Mouse (Mus musculus) stomach, embryonic 16.5 days (tissue): Measurements from ENCODE around the gene H2afz. TPM values are rescaled to one million over a fixed set of nuclear protein-coding genes. Genes with fewer than 3 reads are reported as not detected.
"Not testable (repeated sequence)": the region's sequence is repeated elsewhere in the genome, so short reads cannot be mapped to it uniquely, and the experiment has no call there.

Source experiments
- ATAC-seq: fragments of 200-750 bp; cut with Nextera tagmentation; 2 replicates; pipeline ENCODE4 v1.8.0; 2017; ENCODE audit warnings: moderate number of reproducible peaks, moderate TSS enrichment; ENCODE audit not compliant: insufficient read depth, low FRiP score
- H3K27ac ChIP-seq: fragments of 300-500 bp; sonication (generic); 2 replicates; pipeline ENCODE4 v1.5.1; 2014; ENCODE audit warnings: low read length
- H3K27me3 ChIP-seq: fragments of 300-500 bp; sonication (generic); 2 replicates; pipeline ENCODE4 v1.6.1; 2014; ENCODE audit warnings: low read length, control low read depth, mixed read lengths; ENCODE audit not compliant: control insufficient read depth, insufficient read depth
- H3K36me3 ChIP-seq: fragments of 300-500 bp; sonication (generic); 2 replicates; pipeline ENCODE4 v1.6.1; 2014; ENCODE audit warnings: low read length; ENCODE audit not compliant: control insufficient read depth, insufficient read depth
- H3K4me1 ChIP-seq: fragments of 300-500 bp; sonication (generic); 2 replicates; pipeline ENCODE4 v1.6.1; 2014; ENCODE audit warnings: low read length, control low read depth, mixed read lengths; ENCODE audit not compliant: control insufficient read depth, insufficient read depth
- H3K4me2 ChIP-seq: fragments of 300-500 bp; sonication (generic); 2 replicates; pipeline ENCODE4 v1.6.1; 2014; ENCODE audit warnings: low read depth, low read length, mixed read lengths
- H3K4me3 ChIP-seq: fragments of 300-500 bp; sonication (generic); replicated peaks from 2 replicates; pipeline ENCODE4 v1.5.1; 2014; ENCODE audit warnings: mild to moderate bottlenecking, low read length
- H3K9ac ChIP-seq: fragments of 300-500 bp; sonication (generic); 2 replicates; pipeline ENCODE4 v1.6.1; 2014; ENCODE audit warnings: low read length
- H3K9me3 ChIP-seq: fragments of 300-500 bp; sonication (generic); replicated peaks from 2 replicates; pipeline ENCODE4 v1.6.1; 2016; ENCODE audit warnings: low read length, control low read depth; ENCODE audit not compliant: control insufficient read depth
- WGBS: fragments of 180-500 bp; shearing (Covaris S2); extraction: QIAGEN DNeasy Blood & Tissue Kit; methylation state at CpG from one replicate; pipeline ENCODE4 v1.1.7; 2014; 5-methylcytosine and 5-hydroxymethylcytosine counted together
- polyA plus RNA-seq: library from polyadenylated mRNA; unstranded; fragments of >200 nt; fragmentation: Nextera tagmentation; extraction: Ambion mirVana; gene quantifications from 2 replicates; pipeline ENCODE4 v1.2.1, GENCODE M21; 2015

Gene H2afz
- polyA plus RNA-seq, 1 experiment from 2014 or later: 1,340 TPM

DNA sequence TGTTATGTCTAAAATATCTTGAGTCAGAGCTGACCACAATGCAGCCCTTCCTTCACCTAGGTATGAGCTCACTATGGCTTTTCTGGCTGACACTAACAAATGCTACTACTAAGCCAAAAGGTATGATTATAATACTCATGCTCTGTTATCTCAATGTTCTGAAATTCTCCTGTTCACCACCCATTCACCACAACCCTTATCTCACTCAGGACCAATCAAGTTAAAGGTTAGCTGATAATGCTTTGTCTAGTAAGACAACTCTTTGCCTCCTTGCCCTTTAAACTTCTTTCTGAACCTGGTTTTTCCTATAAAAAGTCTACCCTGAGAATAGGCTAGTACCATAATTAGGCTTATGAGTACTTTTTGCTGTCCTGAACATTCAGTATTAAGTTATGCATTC lies 26.1 kb upstream of the H2afz start:
- no peaks in the 10 kb centered on the region for H3K4me1 ChIP-seq
- no peak for ATAC-seq

DNA sequence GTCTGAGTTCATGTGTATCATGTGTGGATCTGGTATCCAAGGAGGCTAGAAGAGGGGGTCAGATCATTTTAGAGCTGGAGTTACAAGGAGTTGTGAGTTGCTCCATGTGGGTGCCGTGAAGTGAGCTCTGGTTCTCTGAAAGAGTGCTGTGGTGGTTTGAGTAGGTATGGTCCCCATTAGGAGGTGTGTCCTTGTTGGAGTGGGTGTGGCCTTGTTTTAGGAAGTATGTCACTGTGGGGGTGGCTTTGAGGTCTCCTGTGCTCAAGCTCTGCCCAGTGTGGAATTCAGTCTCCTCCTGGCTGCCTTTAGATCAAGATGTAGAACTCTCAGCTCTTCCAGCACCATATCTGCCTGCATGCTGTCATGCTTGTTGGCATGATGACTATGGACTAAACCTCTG lies 21.3 kb upstream of the H2afz start:
- H3K27ac ChIP-seq: no peak overlapping the region
- no peak overlapping the region for H3K4me2 ChIP-seq
- no peaks in the 10 kb centered on the region for H3K4me1 ChIP-seq
- WGBS: 80% methylated on average over 1 of the region's 1 CpGs
- H3K27me3 ChIP-seq: no peaks in the 10 kb centered on the region
- H3K9ac ChIP-seq: no peak overlapping the region
- H3K4me3 ChIP-seq: no peak overlapping the region
- no peaks in the 10 kb centered on the region for H3K9me3 ChIP-seq
- H3K36me3 ChIP-seq: no peaks in the 10 kb centered on the region
- ATAC-seq: no peak

More for the DNA sequence above, 26.1 kb upstream of the H2afz start:
- H3K9me3 ChIP-seq: no peaks in the 10 kb centered on the region
- no peak overlapping the region for H3K4me2 ChIP-seq
- H3K27me3 ChIP-seq: no peaks in the 10 kb centered on the region
- no peak overlapping the region for H3K27ac ChIP-seq
- H3K9ac ChIP-seq: no peak overlapping the region
- H3K4me3 ChIP-seq: no peak overlapping the region
- no peaks in the 10 kb centered on the region for H3K36me3 ChIP-seq

- Histone ChIP-seq H3K4me1 (no peaks in the 10 kb centered on the region), H3K27ac (no peak overlapping the region), H3K4me2 (no peak overlapping the region), H3K36me3 (no peaks in the 10 kb centered on the region), H3K4me3 (no peak overlapping the region), H3K9me3 (no peaks in the 10 kb centered on the region), H3K27me3 (no peaks in the 10 kb centered on the region), H3K9ac (no peak overlapping the region)
- no peak for ATAC-seq
- 86% methylated on average over 3 of the region's 3 CpGs for WGBS
Measured at GRCm38 (mm10) chr3:137844263-137844662, 20.0 kb upstream of the H2afz start.

DNA sequence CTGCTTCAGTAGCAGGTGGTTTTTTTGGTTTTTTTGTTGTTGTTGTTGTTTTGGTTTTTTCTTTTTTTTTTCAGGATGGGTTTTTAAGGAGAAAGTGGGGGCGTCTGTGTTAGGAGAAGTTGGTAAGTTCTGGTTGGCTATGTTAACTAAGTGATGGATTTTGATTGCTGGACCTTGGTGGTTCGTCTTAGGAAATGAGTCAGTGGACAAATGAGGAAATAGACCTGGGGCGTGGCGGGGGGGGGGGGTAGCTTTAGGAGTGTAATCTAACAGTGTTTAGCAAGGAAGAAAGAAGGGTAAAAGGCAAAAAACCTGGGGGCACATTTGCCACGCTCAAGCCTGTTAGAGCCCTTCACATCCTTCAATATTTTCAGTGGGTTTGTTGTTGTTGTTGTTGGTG lies 17.7 kb upstream of the H2afz start:
- no peak overlapping the region for H3K4me2 ChIP-seq
- WGBS: 83% methylated on average over 5 of the region's 5 CpGs
- ATAC-seq: no peak
- no peaks in the 10 kb centered on the region for H3K27me3 ChIP-seq
- no peaks in the 10 kb centered on the region for H3K36me3 ChIP-seq
- H3K9me3 ChIP-seq: no peaks in the 10 kb centered on the region
- H3K9ac ChIP-seq: no peak overlapping the region
- H3K27ac ChIP-seq: no peak overlapping the region
- H3K4me1 ChIP-seq: no peaks in the 10 kb centered on the region
- H3K4me3 ChIP-seq: no peak overlapping the region

- no peaks in the 10 kb centered on the region for H3K9me3 ChIP-seq
- H3K27me3 ChIP-seq: no peaks in the 10 kb centered on the region
- no peaks in the 10 kb centered on the region for H3K4me1 ChIP-seq
- ATAC-seq: no peak
- no peak overlapping the region for H3K4me3 ChIP-seq
- 88% methylated on average over 9 of the region's 9 CpGs for WGBS
- H3K4me2 ChIP-seq: no peak overlapping the region
- H3K27ac ChIP-seq: no peak overlapping the region
- H3K9ac ChIP-seq: no peak overlapping the region
- H3K36me3 ChIP-seq: no peaks in the 10 kb centered on the region
Measured at GRCm38 (mm10) chr3:137848354-137848753, 15.9 kb upstream of the H2afz start.

DNA sequence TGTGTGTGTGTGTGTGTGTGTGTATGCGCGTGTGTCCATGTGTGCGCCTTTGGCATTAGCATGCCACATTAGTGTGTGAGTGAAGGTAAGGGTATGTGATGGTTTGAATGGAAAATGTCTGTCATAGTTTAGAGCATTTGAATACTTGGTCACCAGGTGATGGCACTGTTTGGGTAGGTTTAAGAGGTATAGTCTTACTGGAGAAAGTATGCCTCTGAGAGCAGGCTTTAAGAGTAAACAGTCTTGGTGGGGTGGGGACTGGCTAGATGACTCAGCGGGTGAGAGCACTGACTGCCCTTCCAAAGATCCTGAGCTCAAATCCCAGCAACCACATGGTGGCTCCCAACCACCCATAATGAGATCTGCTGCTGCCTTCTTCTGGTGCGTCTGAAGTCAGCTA lies 14.6 kb upstream of the H2afz start:
- no peak overlapping the region for H3K4me2 ChIP-seq
- no peaks in the 10 kb centered on the region for H3K9me3 ChIP-seq
- no peaks in the 10 kb centered on the region for H3K36me3 ChIP-seq
- H3K4me1 ChIP-seq: no peaks in the 10 kb centered on the region
- WGBS: 77% methylated on average over 5 of the region's 5 CpGs
- no peak overlapping the region for H3K4me3 ChIP-seq
- H3K27ac ChIP-seq: no peak overlapping the region
- ATAC-seq: peak; percentile 44; the same call in 1 of the 2 replicates
- H3K9ac ChIP-seq: no peak overlapping the region
- H3K27me3 ChIP-seq: no peaks in the 10 kb centered on the region

- WGBS: 87% methylated on average over 2 of the region's 2 CpGs
- no peaks in the 10 kb centered on the region for H3K27me3 ChIP-seq
- no peak overlapping the region for H3K4me2 ChIP-seq
- no peaks in the 10 kb centered on the region for H3K9me3 ChIP-seq
- H3K36me3 ChIP-seq: no peaks in the 10 kb centered on the region
- H3K4me1 ChIP-seq: no peaks in the 10 kb centered on the region
- no peak overlapping the region for H3K4me3 ChIP-seq
- no peak for ATAC-seq
- no peak overlapping the region for H3K27ac ChIP-seq
- H3K9ac ChIP-seq: no peak overlapping the region
Measured at GRCm38 (mm10) chr3:137851196-137851595, 13.1 kb upstream of the H2afz start.

GRCm38 (mm10) chr3:137853011-137853410 lies 11.3 kb upstream of the H2afz start:
- not testable (repeated sequence) for H3K36me3 ChIP-seq, H3K27ac ChIP-seq, H3K27me3 ChIP-seq, ATAC-seq, H3K4me2 ChIP-seq, H3K4me1 ChIP-seq, H3K9me3 ChIP-seq, H3K9ac ChIP-seq, H3K4me3 ChIP-seq
- WGBS: 82% methylated on average over 1 of the region's 1 CpGs

DNA sequence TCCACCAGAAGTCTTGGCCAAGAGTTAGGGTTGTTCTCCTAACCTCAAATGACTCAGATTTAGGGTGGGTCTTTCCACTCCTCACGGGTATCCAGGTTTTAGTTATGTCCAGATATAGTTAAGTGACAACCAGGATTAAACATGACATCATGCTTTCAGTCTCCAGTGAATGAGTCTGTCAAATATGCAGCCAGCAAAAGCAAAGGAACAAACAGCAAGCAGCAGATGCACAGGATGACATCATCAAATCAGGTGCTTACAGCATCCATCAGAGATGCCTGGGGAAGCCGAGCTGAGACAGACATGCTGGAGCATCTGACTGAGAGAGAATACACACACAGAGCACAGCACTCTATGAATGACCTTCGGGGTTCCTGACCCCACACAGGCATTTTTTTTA lies 9.0 kb upstream of the H2afz start:
- no peaks in the 10 kb centered on the region for H3K36me3 ChIP-seq
- no peak overlapping the region for H3K27ac ChIP-seq
- H3K4me1 ChIP-seq: peaks cover under 1% of the 10 kb centered on the region
- WGBS: 59% methylated on average over 3 of the region's 3 CpGs
- ATAC-seq: no peak
- H3K4me3 ChIP-seq: no peak overlapping the region
- H3K4me2 ChIP-seq: no peak overlapping the region
- no peaks in the 10 kb centered on the region for H3K9me3 ChIP-seq
- H3K9ac ChIP-seq: no peak overlapping the region
- no peaks in the 10 kb centered on the region for H3K27me3 ChIP-seq

DNA sequence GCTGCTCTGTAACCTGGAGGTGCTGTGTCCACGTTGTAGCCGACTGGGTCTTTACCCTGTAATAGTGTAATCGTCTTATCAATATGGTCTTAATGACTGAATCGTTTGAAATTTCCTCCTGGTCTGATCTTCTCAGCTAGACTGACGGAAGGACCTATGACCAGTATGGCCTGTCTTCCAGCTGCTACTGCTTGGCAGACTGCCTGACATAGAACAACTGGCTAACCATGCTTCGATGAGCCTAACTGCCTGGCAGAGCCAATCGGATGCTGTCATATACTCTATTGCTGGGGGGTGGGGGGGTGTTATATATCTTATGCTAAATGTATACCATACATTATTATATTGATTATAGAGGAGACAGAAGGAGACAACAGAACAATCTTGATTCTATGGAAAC lies 8.2 kb upstream of the H2afz start:
- Histone ChIP-seq H3K9me3 (no peaks in the 10 kb centered on the region), H3K36me3 (no peaks in the 10 kb centered on the region), H3K4me3 (no peak overlapping the region), H3K4me1 (peaks cover 8% of the 10 kb centered on the region), H3K9ac (no peak overlapping the region), H3K27ac (no peak overlapping the region), H3K27me3 (no peaks in the 10 kb centered on the region), H3K4me2 (no peak overlapping the region)
- WGBS: 46% methylated on average over 7 of the region's 7 CpGs
- ATAC-seq: no peak
